Mouse (Mus musculus): Measurements from ENCODE around the gene Xpr1. TPM values are rescaled to one million over a fixed set of nuclear protein-coding genes. Genes with fewer than 3 reads are reported as not detected.

Xpr1 gene
- polyA plus RNA-seq, 1 experiment from 2014 or later, result 5.3 TPM

GRCm38 (mm10) chr1:155372821-155373220, 44.4 kb downstream of the Xpr1 start:
- H3K27me3 ChIP-seq (ENCODE audit: control insufficient read depth, insufficient read depth, low read length), result no peaks in the 10 kb centered on the region
- peak; percentile 12 for DNase-seq (ENCODE audit: low spot score)
- no peaks in the 10 kb centered on the region for H3K9me3 ChIP-seq (replicated peaks; ENCODE audit: control insufficient read depth, low read length)
- H3K4me1 ChIP-seq (ENCODE audit: control insufficient read depth, insufficient read depth, low read length), result no peaks in the 10 kb centered on the region
- no peaks in the 10 kb centered on the region for H3K36me3 ChIP-seq (replicated peaks; ENCODE audit: control insufficient read depth, insufficient read depth, low read depth, low read length)
- no peak overlapping the region for H3K4me3 ChIP-seq (ENCODE audit: low read depth, low read length)
- H3K9ac ChIP-seq (replicated peaks; ENCODE audit: low read length), result no peak overlapping the region
- ATAC-seq (replicated peaks; ENCODE audit: insufficient number of reproducible peaks, low FRiP score, low TSS enrichment, low read depth), result no peak
- 33% methylated on average over 1 of the region's 1 CpGs for WGBS
- no peak overlapping the region for H3K4me2 ChIP-seq (ENCODE audit: low read depth, low read length)
- no peak overlapping the region for H3K27ac ChIP-seq (replicated peaks; ENCODE audit: low read depth, low read length)

GRCm38 (mm10) chr1:155370075-155370658, 47.0 kb downstream of the Xpr1 start:
- Histone ChIP-seq H3K27ac (replicated peaks; ENCODE audit: low read depth, low read length) (no peak overlapping the region), H3K4me1 (ENCODE audit: control insufficient read depth, insufficient read depth, low read length) (no peaks in the 10 kb centered on the region), H3K9me3 (replicated peaks; ENCODE audit: control insufficient read depth, low read length) (no peaks in the 10 kb centered on the region), H3K27me3 (ENCODE audit: control insufficient read depth, insufficient read depth, low read length) (no peaks in the 10 kb centered on the region), H3K9ac (replicated peaks; ENCODE audit: low read length) (no peak overlapping the region), H3K4me2 (ENCODE audit: low read depth, low read length) (no peak overlapping the region), H3K36me3 (replicated peaks; ENCODE audit: control insufficient read depth, insufficient read depth, low read depth, low read length) (no peaks in the 10 kb centered on the region), H3K4me3 (ENCODE audit: low read depth, low read length) (no peak overlapping the region)
- DNase-seq (ENCODE audit: low spot score) (no peak), ATAC-seq (replicated peaks; ENCODE audit: insufficient number of reproducible peaks, low FRiP score, low TSS enrichment, low read depth) (no peak)
- 54% methylated on average over 2 of the region's 2 CpGs for WGBS

GRCm38 (mm10) chr1:155366366-155366765, 50.8 kb downstream of the Xpr1 start:
- H3K36me3 ChIP-seq (replicated peaks; ENCODE audit: control insufficient read depth, insufficient read depth, low read depth, low read length), result no peaks in the 10 kb centered on the region
- ATAC-seq (replicated peaks; ENCODE audit: insufficient number of reproducible peaks, low FRiP score, low TSS enrichment, low read depth) (no peak), DNase-seq (ENCODE audit: low spot score) (no peak)
- H3K27ac ChIP-seq (replicated peaks; ENCODE audit: low read depth, low read length), result no peak overlapping the region
- H3K9me3 ChIP-seq (replicated peaks; ENCODE audit: control insufficient read depth, low read length), result no peaks in the 10 kb centered on the region
- no peaks in the 10 kb centered on the region for H3K4me1 ChIP-seq (ENCODE audit: control insufficient read depth, insufficient read depth, low read length)
- 80% methylated on average over 4 of the region's 4 CpGs for WGBS
- H3K9ac ChIP-seq (replicated peaks; ENCODE audit: low read length), result no peak overlapping the region
- H3K27me3 ChIP-seq (ENCODE audit: control insufficient read depth, insufficient read depth, low read length), result no peaks in the 10 kb centered on the region
- H3K4me2 ChIP-seq (ENCODE audit: low read depth, low read length), result no peak overlapping the region
- no peak overlapping the region for H3K4me3 ChIP-seq (ENCODE audit: low read depth, low read length)

DNA sequence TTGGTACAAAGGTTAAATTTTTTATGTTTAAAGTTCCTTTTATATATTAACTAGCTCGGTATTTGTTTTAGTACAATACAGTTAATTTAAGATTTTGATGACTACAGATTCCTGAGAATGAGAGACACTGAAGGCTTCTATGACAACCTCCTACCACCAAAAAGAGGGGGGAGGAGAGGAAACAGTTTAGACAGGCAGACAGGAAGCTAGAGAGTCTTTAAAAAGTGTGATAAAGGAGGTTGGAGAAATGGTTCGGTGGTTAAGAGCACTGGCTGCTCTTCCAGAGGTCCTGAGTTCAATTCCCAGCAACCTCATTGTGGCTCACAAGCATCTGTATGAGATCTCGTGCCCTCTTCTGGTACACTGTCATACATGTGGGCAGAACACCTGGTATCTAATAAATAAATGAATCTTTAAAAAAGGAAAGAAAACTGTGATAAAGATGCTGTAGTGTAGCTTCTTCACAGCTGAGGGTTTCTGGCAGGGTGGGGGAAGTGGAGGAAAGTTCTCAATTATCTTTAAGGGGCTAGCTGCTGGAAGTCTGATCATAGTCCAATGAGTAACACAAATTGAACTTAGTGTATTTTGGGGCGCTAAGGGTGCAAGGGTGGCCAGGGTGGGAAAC, 55.6 kb downstream of the Xpr1 start:
- Histone ChIP-seq H3K36me3 (replicated peaks; ENCODE audit: control insufficient read depth, insufficient read depth, low read depth, low read length) (no peaks in the 10 kb centered on the region), H3K4me1 (ENCODE audit: control insufficient read depth, insufficient read depth, low read length) (no peaks in the 10 kb centered on the region), H3K4me2 (ENCODE audit: low read depth, low read length) (no peak overlapping the region), H3K27me3 (ENCODE audit: control insufficient read depth, insufficient read depth, low read length) (no peaks in the 10 kb centered on the region), H3K9ac (replicated peaks; ENCODE audit: low read length) (no peak overlapping the region), H3K27ac (replicated peaks; ENCODE audit: low read depth, low read length) (no peak overlapping the region), H3K9me3 (replicated peaks; ENCODE audit: control insufficient read depth, low read length) (no peaks in the 10 kb centered on the region), H3K4me3 (ENCODE audit: low read depth, low read length) (no peak overlapping the region)
- DNase-seq (ENCODE audit: low spot score), result no peak
- 84% methylated on average over 4 of the region's 4 CpGs for WGBS
- no peak for ATAC-seq (replicated peaks; ENCODE audit: insufficient number of reproducible peaks, low FRiP score, low TSS enrichment, low read depth)

- Histone ChIP-seq H3K27me3 (ENCODE audit: control insufficient read depth, insufficient read depth, low read length) (no peaks in the 10 kb centered on the region), H3K4me1 (ENCODE audit: control insufficient read depth, insufficient read depth, low read length) (no peaks in the 10 kb centered on the region), H3K9me3 (replicated peaks; ENCODE audit: control insufficient read depth, low read length) (no peaks in the 10 kb centered on the region), H3K4me2 (ENCODE audit: low read depth, low read length) (no peak overlapping the region), H3K27ac (replicated peaks; ENCODE audit: low read depth, low read length) (no peak overlapping the region), H3K9ac (replicated peaks; ENCODE audit: low read length) (no peak overlapping the region), H3K36me3 (replicated peaks; ENCODE audit: control insufficient read depth, insufficient read depth, low read depth, low read length) (no peaks in the 10 kb centered on the region), H3K4me3 (ENCODE audit: low read depth, low read length) (no peak overlapping the region)
- 83% methylated on average over 4 of the region's 4 CpGs for WGBS
- no peak for ATAC-seq (replicated peaks; ENCODE audit: insufficient number of reproducible peaks, low FRiP score, low TSS enrichment, low read depth)
- DNase-seq (ENCODE audit: low spot score), result no peak
Observed at GRCm38 (mm10) chr1:155353096-155353495, 64.1 kb downstream of the Xpr1 start.

DNA sequence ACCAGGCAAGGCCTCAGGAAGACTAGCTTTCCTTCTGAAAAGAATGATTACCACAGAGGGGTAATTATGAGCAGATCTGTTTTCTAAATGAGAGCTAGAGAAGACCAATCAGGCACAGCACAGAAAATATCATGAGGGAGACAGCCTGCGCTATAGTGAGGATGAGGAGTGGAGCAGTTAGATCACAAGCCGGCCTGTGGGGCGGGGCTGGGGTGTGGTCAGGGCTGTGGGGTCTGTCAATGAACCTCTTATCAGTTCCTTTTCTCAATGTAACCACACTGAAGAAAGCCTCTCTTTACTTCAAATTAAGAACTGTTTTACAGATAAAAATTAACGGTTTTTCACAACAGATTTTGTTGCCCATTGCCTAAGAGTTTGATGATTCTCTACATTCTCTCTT, 65.7 kb downstream of the Xpr1 start:
- Histone ChIP-seq H3K9me3 (replicated peaks; ENCODE audit: control insufficient read depth, low read length) (no peaks in the 10 kb centered on the region), H3K36me3 (replicated peaks; ENCODE audit: control insufficient read depth, insufficient read depth, low read depth, low read length) (no peaks in the 10 kb centered on the region), H3K27me3 (ENCODE audit: control insufficient read depth, insufficient read depth, low read length) (no peaks in the 10 kb centered on the region), H3K4me1 (ENCODE audit: control insufficient read depth, insufficient read depth, low read length) (no peaks in the 10 kb centered on the region), H3K9ac (replicated peaks; ENCODE audit: low read length) (no peak overlapping the region), H3K4me2 (ENCODE audit: low read depth, low read length) (no peak overlapping the region), H3K4me3 (ENCODE audit: low read depth, low read length) (no peak overlapping the region), H3K27ac (replicated peaks; ENCODE audit: low read depth, low read length) (no peak overlapping the region)
- ATAC-seq (replicated peaks; ENCODE audit: insufficient number of reproducible peaks, low FRiP score, low TSS enrichment, low read depth) (no peak), DNase-seq (ENCODE audit: low spot score) (no peak)
- WGBS, result 81% methylated on average over 4 of the region's 4 CpGs

- no peak overlapping the region for H3K9ac ChIP-seq (replicated peaks; ENCODE audit: low read length)
- no peak overlapping the region for H3K27ac ChIP-seq (replicated peaks; ENCODE audit: low read depth, low read length)
- H3K4me1 ChIP-seq (ENCODE audit: control insufficient read depth, insufficient read depth, low read length), result no peaks in the 10 kb centered on the region
- H3K36me3 ChIP-seq (replicated peaks; ENCODE audit: control insufficient read depth, insufficient read depth, low read depth, low read length), result no peaks in the 10 kb centered on the region
- H3K4me3 ChIP-seq (ENCODE audit: low read depth, low read length), result no peak overlapping the region
- DNase-seq (ENCODE audit: low spot score) (no peak), ATAC-seq (replicated peaks; ENCODE audit: insufficient number of reproducible peaks, low FRiP score, low TSS enrichment, low read depth) (no peak)
- H3K4me2 ChIP-seq (ENCODE audit: low read depth, low read length), result no peak overlapping the region
- WGBS, result 81% methylated on average over 3 of the region's 3 CpGs
- no peaks in the 10 kb centered on the region for H3K9me3 ChIP-seq (replicated peaks; ENCODE audit: control insufficient read depth, low read length)
- H3K27me3 ChIP-seq (ENCODE audit: control insufficient read depth, insufficient read depth, low read length), result no peaks in the 10 kb centered on the region
Observed at GRCm38 (mm10) chr1:155348491-155348890, 68.7 kb downstream of the Xpr1 start.

DNA sequence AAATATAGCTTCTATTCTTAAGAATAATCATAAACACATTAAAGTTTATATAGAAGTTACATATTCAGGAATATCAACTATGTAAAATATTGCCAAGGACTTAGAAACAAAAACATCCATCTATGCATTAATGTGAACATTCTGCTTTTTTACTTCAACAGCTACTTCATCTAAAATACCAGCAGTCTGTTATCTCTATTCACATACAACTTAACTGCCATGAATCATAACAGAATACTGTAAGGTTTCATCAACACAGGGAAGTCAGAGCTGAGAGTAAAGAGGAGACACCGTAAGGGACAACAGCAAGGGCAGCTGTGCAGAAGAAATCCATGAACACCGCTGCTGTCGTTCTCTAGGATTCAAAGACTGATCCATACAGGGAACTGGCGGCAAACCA, 69.9 kb downstream of the Xpr1 start:
- Histone ChIP-seq H3K36me3 (replicated peaks; ENCODE audit: control insufficient read depth, insufficient read depth, low read depth, low read length) (no peaks in the 10 kb centered on the region), H3K9ac (replicated peaks; ENCODE audit: low read length) (no peak overlapping the region), H3K27ac (replicated peaks; ENCODE audit: low read depth, low read length) (no peak overlapping the region), H3K27me3 (ENCODE audit: control insufficient read depth, insufficient read depth, low read length) (no peaks in the 10 kb centered on the region), H3K4me3 (ENCODE audit: low read depth, low read length) (no peak overlapping the region), H3K4me1 (ENCODE audit: control insufficient read depth, insufficient read depth, low read length) (no peaks in the 10 kb centered on the region), H3K4me2 (ENCODE audit: low read depth, low read length) (no peak overlapping the region), H3K9me3 (replicated peaks; ENCODE audit: control insufficient read depth, low read length) (no peaks in the 10 kb centered on the region)
- ATAC-seq (replicated peaks; ENCODE audit: insufficient number of reproducible peaks, low FRiP score, low TSS enrichment, low read depth), result no peak
- DNase-seq (ENCODE audit: low spot score), result no peak
- WGBS, result 92% methylated on average over 4 of the region's 4 CpGs

Measured in embryonic facial prominence, embryonic 11.5 days (tissue).